Mouse (Mus musculus) forebrain, embryonic 15.5 days (tissue): ENCODE measurements around the gene Asic2. TPM values are rescaled to one million over a fixed set of nuclear protein-coding genes. Genes with fewer than 3 reads are reported as not detected.

Experiments used
- ATAC-seq: fragments of 200-750 bp; cut with Nextera tagmentation; replicated peaks from 2 replicates; pipeline ENCODE4 v1.8.0; 2017; ENCODE audit warnings: mild to moderate bottlenecking, moderate TSS enrichment, moderate library complexity
- H3K27ac ChIP-seq: fragments of 300-500 bp; sonication (generic); replicated peaks from 2 replicates; pipeline ENCODE4 v1.5.1; 2015; ENCODE audit warnings: mild to moderate bottlenecking, inconsistent platforms
- H3K27me3 ChIP-seq: fragments of 300-500 bp; sonication (generic); 2 replicates; pipeline ENCODE4 v1.6.1; 2015; ENCODE audit warnings: inconsistent platforms
- H3K36me3 ChIP-seq: fragments of 300-500 bp; sonication (generic); 2 replicates; pipeline ENCODE4 v1.6.1; 2015; ENCODE audit warnings: mild to moderate bottlenecking, inconsistent platforms
- H3K4me1 ChIP-seq: fragments of 300-500 bp; sonication (generic); 2 replicates; pipeline ENCODE4 v1.6.1; 2015; ENCODE audit warnings: inconsistent platforms
- H3K4me2 ChIP-seq: fragments of 300-500 bp; sonication (generic); replicated peaks from 2 replicates; pipeline ENCODE4 v1.6.1; 2015; ENCODE audit warnings: mild to moderate bottlenecking, inconsistent platforms
- H3K4me3 ChIP-seq: fragments of 300-500 bp; sonication (generic); 2 replicates; pipeline ENCODE4 v1.5.1; 2015; ENCODE audit warnings: mild to moderate bottlenecking, inconsistent platforms
- H3K9ac ChIP-seq: fragments of 300-500 bp; sonication (generic); replicated peaks from 2 replicates; pipeline ENCODE4 v1.6.1; 2015; ENCODE audit warnings: mild to moderate bottlenecking, inconsistent platforms
- H3K9me3 ChIP-seq: fragments of 300-500 bp; sonication (generic); 2 replicates; pipeline ENCODE4 v1.6.1; 2016; ENCODE audit warnings: inconsistent platforms
- WGBS: fragments of 180-500 bp; shearing (Covaris S2); methylation state at CpG from one replicate; pipeline ENCODE4 v1.1.7; 2015; ENCODE audit warnings: mixed read lengths; 5-methylcytosine and 5-hydroxymethylcytosine counted together
- polyA plus RNA-seq: library from polyadenylated mRNA; unstranded; fragments of >200 nt; fragmentation: Nextera tagmentation; extraction: Ambion mirVana; gene quantifications from 2 replicates; pipeline ENCODE4 v1.2.1, GENCODE M21; 2015

The Asic2 gene
- polyA plus RNA-seq, 1 experiment from 2014 or later, result 5.5 TPM

- WGBS, result 83% methylated on average over 2 of the region's 2 CpGs
- no peaks in the 10 kb centered on the region for H3K36me3 ChIP-seq
- H3K4me3 ChIP-seq, result no peak overlapping the region
- H3K27ac ChIP-seq, result no peak overlapping the region
- H3K4me2 ChIP-seq, result no peak overlapping the region
- no peaks in the 10 kb centered on the region for H3K27me3 ChIP-seq
- H3K4me1 ChIP-seq, result no peaks in the 10 kb centered on the region
- H3K9me3 ChIP-seq, result no peaks in the 10 kb centered on the region
- no peak overlapping the region for H3K9ac ChIP-seq
- no peak for ATAC-seq
Measured at GRCm38 (mm10) chr11:81236070-81236469, 732.2 kb downstream of the Asic2 start.

GRCm38 (mm10) chr11:81223361-81223760, 744.9 kb downstream of the Asic2 start:
- ATAC-seq, result no peak
- no peaks in the 10 kb centered on the region for H3K36me3 ChIP-seq
- WGBS, result 77% methylated on average over 9 of the region's 9 CpGs

GRCm38 (mm10) chr11:81220786-81221185, 747.5 kb downstream of the Asic2 start:
- H3K4me2 ChIP-seq, result no peak overlapping the region
- H3K27ac ChIP-seq, result no peak overlapping the region
- no peak overlapping the region for H3K9ac ChIP-seq
- H3K4me1 ChIP-seq, result 0 out of 2 replicates have a peak, but pooled peaks cover 4% of the 10 kb centered on the region
- no peak for ATAC-seq
- no peaks in the 10 kb centered on the region for H3K9me3 ChIP-seq
- WGBS, result 83% methylated on average over 4 of the region's 4 CpGs
- no peaks in the 10 kb centered on the region for H3K36me3 ChIP-seq
- no peak overlapping the region for H3K4me3 ChIP-seq
- no peaks in the 10 kb centered on the region for H3K27me3 ChIP-seq

More at GRCm38 (mm10) chr11:81223361-81223760, 744.9 kb downstream of the Asic2 start:
- H3K27me3 ChIP-seq, result no peaks in the 10 kb centered on the region
- H3K27ac ChIP-seq, result no peak overlapping the region
- H3K4me1 ChIP-seq, result 0 out of 2 replicates have a peak, but pooled peaks cover 4% of the 10 kb centered on the region
- H3K9me3 ChIP-seq, result no peaks in the 10 kb centered on the region
- no peak overlapping the region for H3K9ac ChIP-seq
- no peak overlapping the region for H3K4me2 ChIP-seq
- H3K4me3 ChIP-seq, result no peak overlapping the region

- WGBS, result 72% methylated on average over 4 of the region's 4 CpGs
- no peak overlapping the region for H3K27ac ChIP-seq
Measured at GRCm38 (mm10) chr11:81205471-81205870, 762.8 kb downstream of the Asic2 start.

GRCm38 (mm10) chr11:81202578-81202977, 765.7 kb downstream of the Asic2 start:
- Histone ChIP-seq H3K9ac (no peak overlapping the region), H3K27ac (no peak overlapping the region), H3K9me3 (no peaks in the 10 kb centered on the region), H3K27me3 (no peaks in the 10 kb centered on the region), H3K4me1 (no peaks in the 10 kb centered on the region), H3K4me3 (no peak overlapping the region), H3K36me3 (no peaks in the 10 kb centered on the region), H3K4me2 (no peak overlapping the region)
- ATAC-seq, result no peak
- WGBS, result 94% methylated on average over 5 of the region's 5 CpGs

More at GRCm38 (mm10) chr11:81205471-81205870, 762.8 kb downstream of the Asic2 start:
- Histone ChIP-seq H3K4me3 (no peak overlapping the region), H3K36me3 (no peaks in the 10 kb centered on the region), H3K27me3 (no peaks in the 10 kb centered on the region), H3K4me1 (no peaks in the 10 kb centered on the region), H3K4me2 (no peak overlapping the region), H3K9ac (no peak overlapping the region), H3K9me3 (no peaks in the 10 kb centered on the region)
- ATAC-seq, result no peak

- no peaks in the 10 kb centered on the region for H3K27me3 ChIP-seq
- no peaks in the 10 kb centered on the region for H3K9me3 ChIP-seq
- H3K36me3 ChIP-seq, result no peaks in the 10 kb centered on the region
- no peak for ATAC-seq
- no peak overlapping the region for H3K4me3 ChIP-seq
- no peaks in the 10 kb centered on the region for H3K4me1 ChIP-seq
- no peak overlapping the region for H3K9ac ChIP-seq
- no peak overlapping the region for H3K4me2 ChIP-seq
- no peak overlapping the region for H3K27ac ChIP-seq
- 53% methylated on average over 4 of the region's 4 CpGs for WGBS
Measured at GRCm38 (mm10) chr11:81193856-81194255, 774.4 kb downstream of the Asic2 start.

GRCm38 (mm10) chr11:81192155-81192554, 776.1 kb downstream of the Asic2 start:
- Histone ChIP-seq H3K27me3 (no peaks in the 10 kb centered on the region), H3K36me3 (no peaks in the 10 kb centered on the region), H3K4me1 (no peaks in the 10 kb centered on the region), H3K9ac (no peak overlapping the region), H3K9me3 (no peaks in the 10 kb centered on the region), H3K27ac (no peak overlapping the region), H3K4me3 (no peak overlapping the region), H3K4me2 (no peak overlapping the region)
- no peak for ATAC-seq
- 84% methylated on average over 4 of the region's 4 CpGs for WGBS

GRCm38 (mm10) chr11:81189103-81189502, 779.2 kb downstream of the Asic2 start:
- H3K27me3 ChIP-seq, result no peaks in the 10 kb centered on the region
- no peaks in the 10 kb centered on the region for H3K9me3 ChIP-seq
- peaks cover 10% of the 10 kb centered on the region; the same call in 1 of the 2 replicates for H3K4me1 ChIP-seq
- no peak for ATAC-seq
- 92% methylated on average over 6 of the region's 6 CpGs for WGBS
- no peaks in the 10 kb centered on the region for H3K36me3 ChIP-seq
- H3K27ac ChIP-seq, result no peak overlapping the region
- H3K4me2 ChIP-seq, result no peak overlapping the region
- H3K4me3 ChIP-seq, result no peak overlapping the region
- no peak overlapping the region for H3K9ac ChIP-seq

GRCm38 (mm10) chr11:81187851-81188250, 780.4 kb downstream of the Asic2 start:
- no peak overlapping the region for H3K4me3 ChIP-seq
- no peaks in the 10 kb centered on the region for H3K36me3 ChIP-seq
- H3K27me3 ChIP-seq, result no peaks in the 10 kb centered on the region
- H3K9me3 ChIP-seq, result no peaks in the 10 kb centered on the region
- H3K9ac ChIP-seq, result no peak overlapping the region
- no peak overlapping the region for H3K4me2 ChIP-seq
- WGBS, result 89% methylated on average over 3 of the region's 3 CpGs
- no peak for ATAC-seq
- H3K27ac ChIP-seq, result no peak overlapping the region
- peaks cover 10% of the 10 kb centered on the region; the same call in 1 of the 2 replicates for H3K4me1 ChIP-seq

GRCm38 (mm10) chr11:81184721-81185120, 783.5 kb downstream of the Asic2 start:
- Histone ChIP-seq H3K4me2 (no peak overlapping the region), H3K4me3 (no peak overlapping the region), H3K27ac (no peak overlapping the region), H3K9me3 (no peaks in the 10 kb centered on the region), H3K4me1 (peaks cover 10% of the 10 kb centered on the region; the same call in 1 of the 2 replicates), H3K27me3 (no peaks in the 10 kb centered on the region), H3K36me3 (no peaks in the 10 kb centered on the region), H3K9ac (no peak overlapping the region)
- WGBS, result 40% methylated on average over 7 of the region's 7 CpGs
- ATAC-seq, result no peak

- H3K27me3 ChIP-seq, result no peaks in the 10 kb centered on the region
- H3K36me3 ChIP-seq, result no peaks in the 10 kb centered on the region
- ATAC-seq, result no peak
- no peaks in the 10 kb centered on the region for H3K9me3 ChIP-seq
- no peak overlapping the region for H3K4me2 ChIP-seq
- no peak overlapping the region for H3K27ac ChIP-seq
- H3K4me1 ChIP-seq, result no peaks in the 10 kb centered on the region
- no peak overlapping the region for H3K9ac ChIP-seq
- H3K4me3 ChIP-seq, result no peak overlapping the region
- WGBS, result 83% methylated on average over 2 of the region's 2 CpGs
Measured at GRCm38 (mm10) chr11:81164890-81165289, 803.4 kb downstream of the Asic2 start.

GRCm38 (mm10) chr11:81163056-81163455, 805.2 kb downstream of the Asic2 start:
- no peak overlapping the region for H3K27ac ChIP-seq
- H3K4me3 ChIP-seq, result no peak overlapping the region
- no peaks in the 10 kb centered on the region for H3K36me3 ChIP-seq
- H3K9me3 ChIP-seq, result no peaks in the 10 kb centered on the region
- H3K27me3 ChIP-seq, result no peaks in the 10 kb centered on the region
- ATAC-seq, result no peak
- H3K9ac ChIP-seq, result no peak overlapping the region
- no peak overlapping the region for H3K4me2 ChIP-seq
- WGBS, result 55% methylated on average over 4 of the region's 4 CpGs
- no peaks in the 10 kb centered on the region for H3K4me1 ChIP-seq

GRCm38 (mm10) chr11:81153841-81154240, 814.4 kb downstream of the Asic2 start:
- ATAC-seq, result peak; percentile 34; the same call in 1 of the 2 replicates
- Histone ChIP-seq H3K9ac (no peak overlapping the region; the same call in 1 of the 2 replicates), H3K36me3 (no peaks in the 10 kb centered on the region), H3K27me3 (peaks cover 12% of the 10 kb centered on the region; the same call in 1 of the 2 replicates), H3K27ac (peak overlapping the region; percentile 81; the same call in 1 of the 2 replicates), H3K4me2 (peak overlapping the region; percentile 98), H3K4me1 (peaks cover 33% of the 10 kb centered on the region), H3K9me3 (no peaks in the 10 kb centered on the region), H3K4me3 (peak overlapping the region; percentile 71)
- 7% methylated on average over 13 of the region's 13 CpGs for WGBS
